ENCODE assay signal across 8 mouse cellular contexts in genomic region chr12:32926331-32927172, GRCm38 (mm10). TPM values are rescaled to one million over a fixed set of nuclear protein-coding genes. Genes with fewer than 3 reads are reported as not detected.
A peak's percentile ranks its signal among the peaks of the same experiment; 100 is the strongest.
DNase-seq lines count a peak whose midpoint lies in the region; ATAC-seq lines count a peak whose summit lies in the region.

No protein-coding gene starts in this region.

- peak; percentile 85 for ATAC-seq in frontal cortex, adult (ENCODE audit: low TSS enrichment)
- no peak for ATAC-seq in intestine, embryonic 15.5 days
- no peak for ATAC-seq in megakaryocyte progenitor cell, adult 5-6 weeks (replicated peaks; ENCODE audit: poor library complexity)

- peak overlapping the region; percentile 42; the same call in 1 of the 2 replicates for H3K27ac ChIP-seq in brown adipose tissue, adult 24 weeks (replicated peaks; ENCODE audit: low read depth, low read length)
- peak overlapping the region; percentile 60; the same call in 1 of the 2 replicates for H3K27ac ChIP-seq in intestine, embryonic 15.5 days

- H3K36me3 ChIP-seq in intestine, embryonic 15.5 days: no peaks in the 10 kb centered on the region

- H3K4me1 ChIP-seq in brown adipose tissue, adult 24 weeks (ENCODE audit: control insufficient read depth, insufficient read depth, insufficient read length, low read length): peaks cover 7% of the 10 kb centered on the region
- 0 out of 2 replicates have a peak, but pooled peaks cover 9% of the 10 kb centered on the region for H3K4me1 ChIP-seq in intestine, embryonic 15.5 days (replicated peaks)

- intact Hi-C loops in heart, postnatal 14 days (cut with DNase I): no loop called here

- H3K4me2 ChIP-seq in intestine, embryonic 15.5 days (replicated peaks): no peak overlapping the region

- peak; percentile 23 to 32 for DNase-seq in heart, adult 18-20 months
- no peak for DNase-seq in heart, postnatal 14 days
- peak; percentile 37 for DNase-seq in mesoderm, embryonic 11.5 days (ENCODE audit: low read depth, low spot score)
- DNase-seq in thymus, adult 18-20 months: no peak

- H3K4me3 ChIP-seq in brown adipose tissue, adult 24 weeks (ENCODE audit: insufficient read depth, low read depth, low read length): no peak overlapping the region
- H3K4me3 ChIP-seq in intestine, embryonic 15.5 days (replicated peaks): no peak overlapping the region

- no peaks in the 10 kb centered on the region for H3K9me3 ChIP-seq in intestine, embryonic 15.5 days

- no peak overlapping the region for H3K9ac ChIP-seq in intestine, embryonic 15.5 days

- 56% methylated on average over 18 of the region's 18 CpGs for WGBS in intestine, embryonic 15.5 days

- H3K27me3 ChIP-seq in intestine, embryonic 15.5 days (replicated peaks): no peaks in the 10 kb centered on the region

RNA-seq across cellular contexts. Expression of gene Sypl, which starts 27.1 kb away (rescaled TPM):
- 10 to 100 TPM; 79.8 to 88.6 TPM for total RNA-seq in heart, adult 18-20 months (2021)
- total RNA-seq in heart, postnatal 14 days (2021): 10 to 100 TPM; 87.4 to 88.3 TPM
- polyA plus RNA-seq in brown adipose tissue, adult 24 weeks (2012; ENCODE audit: insufficient read depth, insufficient read length, missing spikeins): 76.0 and 95.5 TPM in 2 replicates
- polyA plus RNA-seq in intestine, embryonic 15.5 days (2015; fragmentation: Nextera tagmentation; extraction: Ambion mirVana): 157 and 159 TPM in 2 replicates
- 187 and 189 TPM in 2 replicates for total RNA-seq in megakaryocyte progenitor cell, adult 5-6 weeks (2015)
- total RNA-seq in megakaryocyte progenitor cell, adult 5-6 weeks (2017): 65.5 and 71.7 TPM in 2 replicates

Comparison
In these comparisons a context has a peak if more than half of its experiments do, and no peak if none do; other contexts are left out.
1. DNase-seq: peak in heart, adult 18-20 months (2 of 2) and mesoderm, embryonic 11.5 days (single experiment); none in heart, postnatal 14 days (0 of 2) and thymus, adult 18-20 months (0 of 2).